Mouse (Mus musculus) Muller cell, postnatal 12 days (primary cell): ENCODE measurements at regions not wholly inside any gene's neighbourhood (a gene's known extent, or its start where the extent isn't known, plus 50 kb on each side); places are given as distances from the start of the nearest gene placed in this dataset.

Experiments
- DNase-seq: peaks from one replicate; pipeline ENCODE4 v3.0.0-alpha.2; 2015; ENCODE audit errors: inconsistent ontology term

GRCm38 (mm10) chr12:44674541-44674940, 345.9 kb downstream of the Nrcam start:
- peak; percentile 49 for DNase-seq

- peak; percentile 15 for DNase-seq
These were observed 346.3 kb downstream of the Nrcam start for GRCm38 (mm10) chr12:44675003-44675402.
